Comparison of ENCODE assay signal across 17 mouse cellular contexts in genomic region chr10:41972676-41973075, GRCm38 (mm10). TPM values are rescaled to one million over a fixed set of nuclear protein-coding genes. Genes with fewer than 3 reads are reported as not detected.
DNase-seq lines count a peak whose midpoint lies in the region; ATAC-seq and TF ChIP-seq lines count a peak whose summit lies in the region.
"Had no signal": no experiment of that assay in that cellular context is flagged by ENCODE, and none has a peak within 500 bp of the region (broad histone marks: within the 10 kb centered on the region; RNA-seq: fewer than 3 reads in every experiment).

No protein-coding gene starts in this region.

- H3K27ac ChIP-seq in heart, embryonic 13.5 days (replicated peaks) = 0 out of 2 replicates have a peak overlapping the region, but pooled peaks have one; percentile 6
- H3K27ac ChIP-seq in spleen, adult 2 months (ENCODE audit: insufficient read depth, low read length) = peak overlapping the region; percentile 66
- H3K27ac ChIP-seq: limb, embryonic 12.5 days had no signal

- no peaks in the 10 kb centered on the region for H3K36me3 ChIP-seq in heart, embryonic 13.5 days
- no peaks in the 10 kb centered on the region for H3K36me3 ChIP-seq in spleen, adult 2 months (ENCODE audit: control insufficient read depth, insufficient read depth, low read length)
- H3K36me3 ChIP-seq: limb, embryonic 12.5 days had no signal

- no peak overlapping the region for H3K4me3 ChIP-seq in heart, embryonic 13.5 days
- H3K4me3 ChIP-seq in spleen, adult 2 months (ENCODE audit: extremely low read depth, insufficient read depth, insufficient read length) = no peak overlapping the region
- H3K4me3 ChIP-seq: limb, embryonic 12.5 days had no signal

- 57% methylated on average over 9 of the region's 9 CpGs for WGBS in heart, embryonic 13.5 days
- WGBS in spleen, adult 2 months = 7% methylated on average over 9 of the region's 9 CpGs

- H3K9ac ChIP-seq in heart, embryonic 13.5 days = no peak overlapping the region
- H3K9ac ChIP-seq: limb, embryonic 12.5 days had no signal

- TF ChIP-seq POLR2A in spleen, adult 2 months (IDR thresholded peaks at IDR 0.05; ENCODE audit: low read depth, low read length) = no peak

- ATAC-seq in heart, embryonic 13.5 days (ENCODE audit: extremely low read depth, insufficient number of reproducible peaks, low FRiP score, low TSS enrichment) = no peak
- ATAC-seq in common myeloid progenitor, adult 5-6 weeks (replicated peaks; ENCODE audit: low read depth, poor library complexity, severe bottlenecking) = peak; percentile 68
- ATAC-seq: forebrain, embryonic 14.5 days had no signal

- H3K27me3 ChIP-seq in heart, embryonic 13.5 days (replicated peaks) = no peaks in the 10 kb centered on the region
- H3K27me3 ChIP-seq in spleen, adult 2 months (ENCODE audit: control insufficient read depth, insufficient read depth, low read length) = no peaks in the 10 kb centered on the region
- H3K27me3 ChIP-seq: limb, embryonic 12.5 days had no signal

- no peak overlapping the region for H3K4me2 ChIP-seq in heart, embryonic 13.5 days
- H3K4me2 ChIP-seq: limb, embryonic 12.5 days; midbrain, embryonic 11.5 days had no signal

- no peak for TF ChIP-seq CTCF in spleen, adult 2 months (IDR thresholded peaks at IDR 0.05; ENCODE audit: extremely low read depth, insufficient read depth, insufficient read length, insufficient replicate concordance)

- no peak for DNase-seq in heart, postnatal 4 days
- no peak for DNase-seq in spleen, adult 2 months (ENCODE audit: low read depth in 1 of 2, low spot score in 2 of 2)
- no peak for DNase-seq in spleen, postnatal 14 days (ENCODE audit: low spot score in 2 of 2)
- DNase-seq in naive thymus-derived CD4-positive, alpha-beta T cell, adult 2 months (ENCODE audit: low read depth) = peak; percentile 35
- DNase-seq in cerebellum, adult 18-20 months = no peak
- DNase-seq in adipocyte (ENCODE audit: low spot score) = no peak
- DNase-seq: adrenal gland, postnatal 36 days; cerebellum, adult 11 months; heart, postnatal 36 days; kidney, postnatal 14 days; layer of hippocampus, postnatal 36 days; lung, postnatal 10 days had no signal

- H3K9me3 ChIP-seq in heart, embryonic 13.5 days = no peaks in the 10 kb centered on the region
- H3K9me3 ChIP-seq: limb, embryonic 12.5 days had no signal

- no peaks in the 10 kb centered on the region for H3K4me1 ChIP-seq in heart, embryonic 13.5 days
- peaks cover 13% of the 10 kb centered on the region for H3K4me1 ChIP-seq in spleen, adult 2 months (ENCODE audit: control insufficient read depth, insufficient read depth, insufficient read length)
- H3K4me1 ChIP-seq: limb, embryonic 12.5 days had no signal

RNA-seq across cellular contexts. Expression of gene Armc2, which starts 45.6 kb away (rescaled TPM):
- 0.94 and 1.2 TPM in 2 replicates for polyA plus RNA-seq in heart, embryonic 13.5 days (2015; fragmentation: Nextera tagmentation; extraction: Ambion mirVana)
- total RNA-seq in heart, postnatal 4 days (2021) = 1 to 10 TPM; 1.2 to 1.6 TPM
- polyA plus RNA-seq in spleen, adult 2 months (2012; rRNA removed) = 0.16 and 0.35 TPM in 2 replicates
- 0.14 and 0.29 TPM in 2 replicates for total RNA-seq in common myeloid progenitor, adult 5-6 weeks (2017)
